Mouse (Mus musculus) lung, postnatal 0 days (tissue): ENCODE data around the gene Siglec1. TPM values are rescaled to one million over a fixed set of nuclear protein-coding genes. Genes with fewer than 3 reads are reported as not detected.
A peak's percentile ranks its signal among the peaks of the same experiment; 100 is the strongest.

ENCODE experiments used
- ATAC-seq: fragments of 200-750 bp; cut with Nextera tagmentation; 2 replicates; pipeline ENCODE4 v1.8.0; 2017; ENCODE audit warnings: moderate library complexity
- DNase-seq: peaks from one replicate; pipeline ENCODE4 v3.0.0-alpha.2; 2016; ENCODE audit warnings: low spot score
- H3K27ac ChIP-seq: fragments of 300-500 bp; sonication (generic); 2 replicates; pipeline ENCODE4 v1.5.1; 2014; ENCODE audit warnings: antibody characterized with exemption, mild to moderate bottlenecking, low read length, mixed read lengths
- H3K27me3 ChIP-seq: fragments of 300-500 bp; sonication (generic); replicated peaks from 2 replicates; pipeline ENCODE4 v1.6.1; 2014; ENCODE audit warnings: low read length, mixed read lengths; ENCODE audit not compliant: insufficient read depth
- H3K36me3 ChIP-seq: fragments of 300-500 bp; sonication (generic); 2 replicates; pipeline ENCODE4 v1.6.1; 2014; ENCODE audit warnings: low read length, mixed read lengths; ENCODE audit not compliant: insufficient read depth
- H3K4me1 ChIP-seq: fragments of 300-500 bp; sonication (generic); 2 replicates; pipeline ENCODE4 v1.6.1; 2014; ENCODE audit warnings: antibody characterized with exemption, low read depth, low read length, mixed read lengths; ENCODE audit not compliant: insufficient read depth
- H3K4me2 ChIP-seq: fragments of 300-500 bp; sonication (generic); replicated peaks from 2 replicates; pipeline ENCODE4 v1.6.1; 2014; ENCODE audit warnings: low read depth, mild to moderate bottlenecking, low read length, moderate library complexity, mixed read lengths
- H3K4me3 ChIP-seq: fragments of 300-500 bp; sonication (generic); 2 replicates; pipeline ENCODE4 v1.5.1; 2014; ENCODE audit warnings: low read depth, low read length
- H3K9ac ChIP-seq: fragments of 300-500 bp; sonication (generic); replicated peaks from 2 replicates; pipeline ENCODE4 v1.6.1; 2014; ENCODE audit warnings: low read depth, mild to moderate bottlenecking
- H3K9me3 ChIP-seq: fragments of 300-500 bp; sonication (generic); 2 replicates; pipeline ENCODE4 v1.6.1; 2016; ENCODE audit warnings: low read length, mixed read lengths
- CTCF ChIP-seq: IDR thresholded peaks from 2 replicates; pipeline ENCODE4 v1.5.1; 2016; ENCODE audit warnings: antibody characterized with exemption, mild to moderate bottlenecking
- EP300 ChIP-seq: IDR thresholded peaks from 2 replicates; pipeline ENCODE4 v1.6.1; 2016; ENCODE audit warnings: antibody characterized with exemption, mild to moderate bottlenecking, control low read depth
- WGBS: fragments of 180-500 bp; shearing (Covaris S2); extraction: QIAGEN DNeasy Blood & Tissue Kit; methylation state at CpG from one replicate; pipeline ENCODE4 v1.1.7; 2014; 5-methylcytosine and 5-hydroxymethylcytosine counted together
- polyA plus RNA-seq: library from polyadenylated mRNA; unstranded; fragments of >200 nt; fragmentation: Nextera tagmentation; extraction: Ambion mirVana; gene quantifications from 2 replicates; pipeline ENCODE4 v1.2.1, GENCODE M21; 2015

Siglec1 gene
- polyA plus RNA-seq, 1 experiment from 2014 or later: 1.1 TPM

- no peak overlapping the region for H3K27ac ChIP-seq
- peaks cover 26% of the 10 kb centered on the region for H3K27me3 ChIP-seq
- no peaks in the 10 kb centered on the region for H3K36me3 ChIP-seq
- TF ChIP-seq EP300: no peak
- no peak for TF ChIP-seq CTCF
- H3K9ac ChIP-seq: no peak overlapping the region
- 90% methylated on average over 8 of the region's 8 CpGs for WGBS
- no peak overlapping the region for H3K4me3 ChIP-seq
- no peak for ATAC-seq
- no peak overlapping the region for H3K4me2 ChIP-seq
- H3K9me3 ChIP-seq: no peaks in the 10 kb centered on the region
- DNase-seq: no peak
- H3K4me1 ChIP-seq: peaks cover 11% of the 10 kb centered on the region
Measured at GRCm38 (mm10) chr2:131058672-131059071, 27.9 kb downstream of the Siglec1 start.

DNA sequence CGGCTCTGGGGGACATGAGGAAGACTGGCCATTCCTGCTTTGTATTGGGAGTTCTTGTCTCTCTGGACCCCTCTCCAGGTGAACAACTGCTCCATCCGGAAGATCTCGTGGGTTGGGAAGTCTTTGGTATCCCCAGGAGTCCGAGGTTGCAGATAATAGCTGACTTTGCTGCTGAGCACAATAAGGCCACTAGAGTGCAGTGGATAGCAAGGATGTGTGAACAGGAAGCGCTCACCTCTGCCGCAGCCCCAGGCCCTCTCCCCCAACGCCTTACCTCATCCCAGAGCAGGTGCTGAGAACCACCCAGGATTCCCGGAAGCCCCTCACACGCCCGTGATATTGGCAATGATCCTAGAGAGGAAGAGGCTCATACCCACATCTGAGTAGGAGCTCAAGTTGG is 30.4 kb downstream of the Siglec1 start:
- 4% methylated on average over 10 of the region's 10 CpGs for WGBS
- TF ChIP-seq CTCF: peak; percentile 74
- TF ChIP-seq EP300: no peak
- no peak overlapping the region for H3K9ac ChIP-seq
- H3K27me3 ChIP-seq: peaks cover 34% of the 10 kb centered on the region
- 0 out of 2 replicates have a peak overlapping the region, but pooled peaks have one; percentile 11 for H3K4me2 ChIP-seq
- DNase-seq (peak; percentile 56), ATAC-seq (peak; percentile 46)
- peaks cover 8% of the 10 kb centered on the region; the same call in 1 of the 2 replicates for H3K4me1 ChIP-seq
- H3K4me3 ChIP-seq: no peak overlapping the region
- no peaks in the 10 kb centered on the region for H3K36me3 ChIP-seq
- H3K27ac ChIP-seq: no peak overlapping the region
- H3K9me3 ChIP-seq: no peaks in the 10 kb centered on the region

DNA sequence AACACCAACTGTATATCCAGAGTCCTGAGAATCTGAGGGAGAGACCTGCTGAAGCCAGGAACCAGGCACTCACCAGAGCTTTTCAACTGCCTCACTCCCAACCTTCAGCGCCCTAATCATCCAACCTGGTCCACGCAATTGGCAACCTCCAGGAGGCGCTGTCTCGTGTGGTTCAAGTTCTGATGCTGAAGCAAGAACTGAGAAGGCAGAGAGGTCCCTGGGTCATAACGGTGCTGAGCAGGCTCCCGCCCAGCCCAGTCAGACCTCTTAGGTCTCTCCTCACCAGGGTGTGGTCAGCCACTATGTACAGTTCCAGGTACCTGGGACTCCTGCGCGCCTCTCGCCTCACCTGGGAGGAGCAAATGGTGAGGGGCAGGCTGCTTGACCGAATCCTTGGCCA is 30.9 kb downstream of the Siglec1 start:
- WGBS: 6% methylated on average over 10 of the region's 10 CpGs
- Histone ChIP-seq H3K27me3 (peaks cover 34% of the 10 kb centered on the region), H3K36me3 (no peaks in the 10 kb centered on the region), H3K4me2 (0 out of 2 replicates have a peak overlapping the region, but pooled peaks have one; percentile 11), H3K4me1 (peaks cover 8% of the 10 kb centered on the region; the same call in 1 of the 2 replicates), H3K9me3 (no peaks in the 10 kb centered on the region), H3K9ac (no peak overlapping the region), H3K27ac (no peak overlapping the region), H3K4me3 (no peak overlapping the region)
- TF ChIP-seq CTCF (peak; percentile 83), EP300 (no peak)
- ATAC-seq: peak; percentile 39
- peak; percentile 68 for DNase-seq

GRCm38 (mm10) chr2:131054646-131055264 is 31.8 kb downstream of the Siglec1 start:
- no peak overlapping the region for H3K9ac ChIP-seq
- TF ChIP-seq CTCF (no peak), EP300 (no peak)
- peaks cover 34% of the 10 kb centered on the region for H3K27me3 ChIP-seq

DNA sequence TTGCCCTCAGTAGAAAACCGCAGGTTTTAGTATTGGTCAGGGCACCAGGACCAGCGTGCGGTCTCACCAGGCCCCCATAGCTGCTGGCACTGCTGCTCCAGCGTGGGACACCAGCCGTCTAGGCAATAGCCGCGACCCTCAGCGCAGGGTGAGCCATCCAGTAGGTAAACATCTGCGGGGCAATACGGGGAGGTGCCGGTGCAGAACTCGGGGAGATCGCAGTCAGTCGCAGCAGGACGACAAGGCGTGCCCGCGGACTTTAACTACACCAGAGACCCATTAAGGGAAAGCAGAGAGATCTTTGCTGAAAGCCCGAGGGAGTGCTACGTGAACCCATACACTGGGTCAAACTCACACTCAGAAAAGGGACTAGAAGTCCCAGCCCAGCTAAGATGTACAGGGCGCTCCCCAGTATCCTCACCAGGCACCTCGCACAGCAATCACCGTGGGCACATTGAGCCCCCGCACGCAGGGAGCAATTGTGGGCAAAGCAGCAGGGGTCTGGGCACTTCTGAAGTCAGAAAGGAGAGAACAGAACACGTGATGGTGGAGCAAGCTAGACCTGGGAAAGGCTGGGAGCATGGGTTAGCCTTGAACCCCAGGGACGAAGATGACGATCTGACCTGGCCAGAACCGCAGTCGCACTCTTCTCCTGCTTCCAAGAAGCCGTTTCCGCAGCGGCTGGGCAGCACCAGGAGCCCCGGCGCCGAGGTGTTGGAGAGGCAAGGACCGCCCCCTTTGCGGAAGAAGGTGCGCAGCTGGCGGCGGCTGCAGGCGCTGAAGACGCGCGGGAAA is 32.5 kb downstream of the Siglec1 start:
- no peak for DNase-seq
- Histone ChIP-seq H3K4me2 (peak overlapping the region; percentile 33), H3K9ac (no peak overlapping the region), H3K27me3 (peaks cover 34% of the 10 kb centered on the region), H3K36me3 (no peaks in the 10 kb centered on the region), H3K9me3 (no peaks in the 10 kb centered on the region), H3K4me1 (peaks cover 8% of the 10 kb centered on the region; the same call in 1 of the 2 replicates), H3K27ac (no peak overlapping the region), H3K4me3 (0 out of 2 replicates have a peak overlapping the region, but pooled peaks have one; percentile 17)
- TF ChIP-seq CTCF (no peak), EP300 (no peak)
- 2% methylated on average over 45 of the region's 45 CpGs for WGBS
- no peak for ATAC-seq

More at GRCm38 (mm10) chr2:131054646-131055264, 31.8 kb downstream of the Siglec1 start:
- 7% methylated on average over 21 of the region's 21 CpGs for WGBS
- Histone ChIP-seq H3K27ac (no peak overlapping the region), H3K9me3 (no peaks in the 10 kb centered on the region), H3K4me1 (peaks cover 8% of the 10 kb centered on the region; the same call in 1 of the 2 replicates), H3K4me3 (0 out of 2 replicates have a peak overlapping the region, but pooled peaks have one; percentile 17), H3K36me3 (no peaks in the 10 kb centered on the region), H3K4me2 (peak overlapping the region; percentile 33)
- no peak for DNase-seq
- no peak for ATAC-seq

DNA sequence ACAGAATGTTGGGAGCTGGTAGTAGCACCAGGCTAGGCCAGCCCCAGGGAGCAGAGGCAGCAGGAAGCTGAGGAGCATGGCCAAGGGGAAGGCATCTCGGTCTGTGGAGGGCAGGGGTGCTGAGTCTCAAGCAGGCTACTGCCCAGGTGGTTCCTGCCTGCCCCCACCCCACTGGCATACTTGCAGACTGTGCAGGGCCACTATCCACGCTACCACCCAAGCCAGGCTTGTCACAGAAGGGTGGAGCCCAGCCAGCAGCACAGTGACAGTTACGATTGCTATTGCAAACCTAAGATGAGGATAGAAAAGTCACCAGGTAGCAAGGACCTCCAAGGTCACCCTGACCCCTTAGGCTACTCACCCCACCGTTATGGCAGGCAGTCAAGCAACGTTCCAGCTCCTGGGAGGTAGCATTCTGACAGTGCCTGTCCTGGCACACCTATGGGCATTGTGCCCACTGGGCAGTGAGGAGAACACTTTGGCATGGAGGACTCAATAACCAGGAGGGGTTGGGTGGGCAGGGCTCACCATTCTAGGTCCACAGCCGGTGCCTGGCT is 33.6 kb downstream of the Siglec1 start:
- no peak for DNase-seq
- H3K9ac ChIP-seq: no peak overlapping the region
- ATAC-seq: no peak
- H3K36me3 ChIP-seq: no peaks in the 10 kb centered on the region
- 64% methylated on average over 6 of the region's 6 CpGs for WGBS
- peaks cover 8% of the 10 kb centered on the region; the same call in 1 of the 2 replicates for H3K4me1 ChIP-seq
- H3K27ac ChIP-seq: no peak overlapping the region
- TF ChIP-seq EP300: no peak
- no peak for TF ChIP-seq CTCF
- H3K27me3 ChIP-seq: peaks cover 34% of the 10 kb centered on the region
- no peak overlapping the region for H3K4me2 ChIP-seq
- no peak overlapping the region for H3K4me3 ChIP-seq
- no peaks in the 10 kb centered on the region for H3K9me3 ChIP-seq
